Mouse (Mus musculus) right cerebral cortex, adult 2 months (tissue): ENCODE measurements around the gene Naxe.

Source experiments
- DNase-seq, 2 experiments: peaks; one replicate each; pipeline ENCODE4 v3.0.0; 2021 to 2022; ENCODE audit warnings: low spot score in 2 of 2

The Naxe gene

DNA sequence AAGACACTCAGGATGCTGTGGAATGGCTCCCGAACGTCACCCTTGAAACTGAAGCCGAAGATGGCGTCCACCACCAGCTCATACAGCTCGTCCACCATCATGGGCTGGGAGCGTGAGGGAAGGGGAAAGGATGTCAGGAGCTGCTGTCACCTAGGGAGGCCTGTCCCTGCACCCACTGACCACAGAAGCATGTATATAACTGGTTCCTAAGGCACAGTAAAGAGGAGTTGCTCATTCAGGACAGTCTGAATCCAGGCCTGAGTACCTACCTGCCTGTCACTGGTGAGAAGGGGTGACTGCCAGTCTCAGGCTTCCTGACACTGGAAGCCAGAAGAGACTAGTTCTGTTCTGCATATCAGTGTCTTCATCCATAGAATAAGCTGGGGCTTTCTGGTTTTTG is 1.3 kb downstream of the Naxe start:
- DNase-seq, result no peak

DNA sequence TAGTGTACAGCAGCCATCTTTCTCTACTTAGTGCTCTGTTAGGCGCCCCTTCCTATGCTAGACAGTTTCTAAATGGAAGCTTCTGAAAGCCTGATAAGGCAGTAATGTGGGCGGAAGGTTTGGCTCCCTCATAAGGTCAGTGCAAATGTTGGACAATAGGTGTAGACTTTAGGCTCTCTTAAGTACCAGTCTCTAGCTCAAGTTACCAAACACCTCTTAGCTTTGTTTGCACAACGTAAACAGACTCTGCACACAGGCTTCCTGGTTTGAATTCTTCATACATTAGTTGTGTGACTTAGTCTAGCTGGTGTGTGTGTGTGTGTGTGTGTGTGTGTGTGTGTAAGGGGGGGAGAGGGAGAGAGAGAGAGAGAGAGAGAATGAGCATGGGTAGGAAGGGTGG is 8.8 kb downstream of the Naxe start:
- DNase-seq, result no peak

DNA sequence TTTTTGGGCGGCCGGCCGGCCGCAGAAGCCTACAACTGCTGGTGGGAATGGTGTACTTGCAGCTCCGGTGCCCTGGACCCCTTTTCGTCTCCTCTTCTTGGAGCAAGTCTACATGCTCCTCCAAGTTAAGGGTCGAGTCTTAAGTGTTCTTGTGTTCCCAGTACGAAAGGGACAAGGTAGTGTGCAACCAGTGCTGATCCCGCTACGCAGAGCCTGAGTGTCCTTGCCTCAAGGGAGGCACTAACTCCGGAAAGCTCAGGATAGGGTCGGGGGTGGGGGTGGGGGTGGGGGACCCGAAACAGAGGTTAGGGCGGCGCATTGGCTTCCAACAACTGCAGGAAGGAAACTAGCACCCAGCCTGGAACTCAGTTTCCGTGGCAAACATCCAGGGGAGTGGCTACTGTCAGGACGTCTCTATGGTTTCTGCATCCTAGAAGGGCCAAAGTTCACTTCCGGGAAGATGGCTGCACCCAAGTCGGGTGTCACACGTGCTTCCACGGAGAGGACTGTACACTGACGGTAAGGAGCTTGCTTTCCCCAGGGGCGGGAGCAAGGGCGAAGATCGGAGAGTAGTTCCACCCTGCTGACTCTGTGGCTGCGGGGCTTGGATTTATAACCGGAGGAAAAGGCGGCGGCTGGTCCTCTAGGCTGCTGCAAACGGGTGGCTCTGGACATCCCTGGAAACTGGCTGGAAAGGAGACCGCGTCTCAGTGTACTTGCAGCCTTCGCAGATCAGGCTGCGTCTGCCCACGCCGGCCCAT is 15.5 kb downstream of the Naxe start, which contains the start of gene Gpatch4:
Gene Gpatch4, plus strand, starts transcription at position 448 of the 761 bp plus-strand sequence.
- peak; percentile 88 to 89 for DNase-seq

DNA sequence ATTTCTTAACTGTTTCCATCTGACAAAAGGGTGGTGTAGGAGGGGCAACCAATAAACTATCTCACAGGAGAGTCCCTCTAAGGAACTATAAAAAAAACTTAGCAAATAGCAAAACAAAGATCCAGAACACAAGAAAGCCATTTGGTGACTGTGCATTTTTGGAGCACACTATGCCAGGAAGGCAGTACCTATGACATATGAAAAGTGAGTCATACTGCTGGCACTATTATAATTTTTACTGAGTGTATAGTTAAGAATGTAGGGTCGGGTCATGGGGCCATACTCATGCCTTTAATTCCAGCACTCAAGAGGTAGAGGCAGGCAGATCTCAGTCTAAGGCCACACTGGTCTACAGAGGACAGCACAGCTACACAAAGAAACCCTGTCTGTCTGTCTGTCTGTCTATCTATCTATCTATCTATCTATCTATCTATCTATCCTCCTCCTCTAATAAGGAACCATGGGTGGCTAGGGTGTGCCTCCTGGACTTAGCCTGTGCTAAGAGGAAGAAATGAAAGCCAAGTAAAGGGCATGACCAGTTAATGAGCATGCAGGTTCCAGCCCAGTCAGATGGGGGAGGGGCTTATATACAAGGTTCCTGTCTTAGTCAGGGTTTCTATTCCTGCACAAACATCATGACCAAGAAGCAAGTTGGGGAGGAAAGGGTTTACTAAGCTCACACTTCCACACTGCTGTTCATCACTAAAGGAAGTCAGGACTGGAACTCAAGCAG is 22.6 kb downstream of the Naxe start:
- no peak for DNase-seq

DNA sequence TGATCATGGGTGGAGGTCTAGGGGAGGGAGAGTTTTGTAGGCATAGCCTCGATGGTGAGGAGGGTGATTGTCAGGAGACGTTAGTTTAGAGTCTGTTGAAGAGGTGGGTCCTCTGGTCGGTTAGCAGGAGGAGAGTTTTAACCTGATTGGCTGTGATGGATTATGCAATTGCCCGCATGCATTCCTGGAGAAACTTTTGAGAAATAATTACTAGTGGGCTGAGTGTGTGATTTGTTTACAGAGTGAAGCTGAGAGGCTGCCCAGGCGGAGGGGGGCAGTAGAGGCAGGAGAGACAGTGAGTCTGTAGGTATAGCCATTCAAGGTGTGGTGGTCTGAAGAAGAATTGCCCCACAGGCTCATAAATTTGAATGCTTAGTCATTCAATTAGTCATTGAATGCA is 24.8 kb downstream of the Naxe start:
- no peak for DNase-seq

DNA sequence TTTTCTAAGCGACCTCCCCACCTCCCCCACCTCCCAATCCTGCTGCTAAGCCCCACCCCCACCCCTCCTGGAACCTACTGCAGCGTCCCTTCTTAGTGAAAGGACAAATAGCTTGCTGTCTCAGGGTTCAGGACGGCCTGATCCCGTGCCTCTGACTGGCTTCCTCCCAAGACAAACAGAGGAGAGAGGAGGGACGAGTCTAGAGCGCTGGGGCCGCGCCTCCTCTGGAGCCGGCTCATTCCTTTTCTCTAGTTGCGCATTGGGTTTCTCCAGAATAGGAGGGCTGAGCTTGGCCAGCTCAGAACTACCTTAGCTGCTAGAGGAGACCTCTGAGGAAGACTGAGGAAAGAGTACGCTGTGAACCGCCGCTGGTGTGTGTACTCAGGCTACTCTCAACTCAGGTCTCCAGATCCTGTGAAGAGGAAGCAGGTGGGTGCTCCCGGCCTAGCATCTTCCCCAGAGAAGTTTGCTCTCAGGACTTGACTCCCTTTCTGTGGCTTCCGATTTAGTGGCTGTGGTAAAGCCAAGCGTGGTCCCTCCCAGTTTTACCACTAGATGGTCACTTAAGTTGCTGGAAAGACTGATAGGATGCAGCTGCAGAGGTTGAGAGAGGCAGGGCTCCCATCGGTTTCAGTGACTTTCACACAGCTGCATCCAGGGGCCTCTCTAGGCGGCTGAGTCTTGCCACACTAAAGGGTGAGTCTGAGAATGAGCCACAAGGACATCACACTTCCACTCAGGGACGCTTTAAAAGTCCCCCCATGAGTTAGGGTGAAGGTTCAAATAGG is 27.5 kb downstream of the Naxe start:
- DNase-seq, result no peak

DNA sequence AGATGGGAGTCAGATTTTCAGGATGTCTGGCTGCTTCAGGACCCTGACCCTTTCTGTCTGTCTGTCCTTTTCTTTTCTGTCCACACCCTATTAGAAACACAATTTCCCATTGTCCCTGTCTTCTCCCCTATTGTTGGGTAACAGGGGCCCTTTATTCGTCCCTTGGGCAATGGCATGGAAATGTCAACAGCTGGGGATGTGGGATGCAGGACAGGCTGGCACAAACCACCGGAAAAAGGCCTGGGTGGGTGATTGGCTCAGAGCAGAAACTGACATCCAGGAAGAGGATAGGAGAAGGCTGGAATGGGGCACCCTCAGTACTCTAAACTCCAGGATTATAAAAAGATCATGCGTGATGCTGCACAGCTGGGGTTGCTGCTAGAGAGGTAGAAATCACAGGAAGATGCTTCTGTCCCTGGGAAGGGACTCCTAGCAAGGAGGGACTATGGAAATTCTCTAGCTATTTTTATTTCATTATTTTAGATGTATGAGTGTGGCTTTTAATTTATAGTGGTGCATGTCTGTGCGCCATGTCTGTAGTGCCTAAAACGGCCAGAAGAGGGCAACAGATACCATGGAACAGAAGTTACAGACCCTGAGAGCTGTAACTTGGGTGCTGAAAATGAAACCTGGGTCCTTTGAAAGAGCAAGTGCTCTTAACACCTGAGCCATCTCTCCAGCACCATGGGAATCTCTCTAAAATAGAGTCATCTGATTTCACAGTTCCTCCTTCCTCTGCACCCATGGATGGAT is 30.7 kb downstream of the Naxe start, which contains the start of gene Hapln2:
Gene Hapln2, minus strand, starts transcription at position 150 of the 753 bp plus-strand sequence.
- no peak for DNase-seq

DNA sequence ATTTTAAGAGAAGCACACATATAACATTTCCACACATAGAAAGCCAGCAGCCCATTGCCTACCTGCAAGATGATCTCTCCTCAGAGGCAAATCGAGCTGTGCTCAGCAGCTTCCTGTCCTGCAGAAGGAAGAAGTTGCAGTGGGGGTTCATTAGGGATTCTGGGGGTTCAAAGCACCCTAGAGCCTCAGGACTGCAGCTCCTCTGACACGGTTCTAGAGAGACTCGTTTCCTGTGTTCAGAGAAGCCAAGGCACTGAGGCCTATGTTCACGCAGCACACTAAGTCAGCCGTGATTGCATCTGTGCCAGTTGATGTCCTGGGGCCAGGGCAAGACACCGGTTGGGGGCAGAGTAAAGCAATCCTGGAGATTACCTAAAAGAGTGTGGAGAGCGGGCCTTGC is 31.5 kb downstream of the Naxe start:
- no peak for DNase-seq

DNA sequence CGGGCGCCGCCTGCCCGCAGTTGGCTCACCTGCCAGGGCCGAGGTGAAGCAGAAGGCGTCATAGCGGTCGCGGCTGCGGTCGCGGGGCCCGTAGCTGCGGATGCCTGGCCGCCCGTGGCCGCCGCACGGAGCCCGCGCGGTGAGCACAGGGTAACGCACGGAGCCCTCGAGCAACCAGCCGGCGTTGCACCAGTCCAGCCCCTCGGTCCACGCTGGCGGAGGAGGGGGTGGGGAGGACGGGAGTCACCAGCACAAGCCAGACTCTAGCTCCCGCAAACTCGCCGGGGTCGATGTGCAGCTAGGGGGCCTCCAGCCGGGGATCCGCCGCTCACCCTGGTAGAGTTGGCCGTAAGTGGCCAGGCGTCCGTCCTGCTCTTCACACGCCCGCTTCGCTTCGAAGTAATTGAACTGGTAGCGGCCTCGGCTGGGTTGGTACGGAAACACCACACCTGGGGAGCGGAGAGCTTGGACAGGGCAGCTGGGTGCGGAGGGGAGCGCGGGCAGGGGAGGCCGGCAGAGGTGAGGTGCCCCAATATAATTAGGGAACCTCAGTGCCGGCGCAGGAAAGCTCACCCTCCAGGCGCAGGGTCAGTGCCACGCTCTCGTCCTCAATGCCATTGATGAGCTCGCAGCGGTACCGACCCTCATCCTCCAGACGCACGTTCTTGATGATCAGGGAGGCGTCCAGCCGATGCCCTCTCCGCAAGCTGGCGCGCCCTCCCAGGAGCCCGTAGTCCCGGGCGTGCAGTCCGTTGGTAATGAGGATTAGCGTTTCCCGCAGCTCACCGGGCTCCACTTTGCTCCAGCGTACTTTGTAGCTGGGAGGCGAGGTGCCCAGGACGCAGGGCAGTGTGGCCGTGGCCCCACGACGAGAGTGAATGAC is 34.9 kb downstream of the Naxe start:
- DNase-seq, result no peak

DNA sequence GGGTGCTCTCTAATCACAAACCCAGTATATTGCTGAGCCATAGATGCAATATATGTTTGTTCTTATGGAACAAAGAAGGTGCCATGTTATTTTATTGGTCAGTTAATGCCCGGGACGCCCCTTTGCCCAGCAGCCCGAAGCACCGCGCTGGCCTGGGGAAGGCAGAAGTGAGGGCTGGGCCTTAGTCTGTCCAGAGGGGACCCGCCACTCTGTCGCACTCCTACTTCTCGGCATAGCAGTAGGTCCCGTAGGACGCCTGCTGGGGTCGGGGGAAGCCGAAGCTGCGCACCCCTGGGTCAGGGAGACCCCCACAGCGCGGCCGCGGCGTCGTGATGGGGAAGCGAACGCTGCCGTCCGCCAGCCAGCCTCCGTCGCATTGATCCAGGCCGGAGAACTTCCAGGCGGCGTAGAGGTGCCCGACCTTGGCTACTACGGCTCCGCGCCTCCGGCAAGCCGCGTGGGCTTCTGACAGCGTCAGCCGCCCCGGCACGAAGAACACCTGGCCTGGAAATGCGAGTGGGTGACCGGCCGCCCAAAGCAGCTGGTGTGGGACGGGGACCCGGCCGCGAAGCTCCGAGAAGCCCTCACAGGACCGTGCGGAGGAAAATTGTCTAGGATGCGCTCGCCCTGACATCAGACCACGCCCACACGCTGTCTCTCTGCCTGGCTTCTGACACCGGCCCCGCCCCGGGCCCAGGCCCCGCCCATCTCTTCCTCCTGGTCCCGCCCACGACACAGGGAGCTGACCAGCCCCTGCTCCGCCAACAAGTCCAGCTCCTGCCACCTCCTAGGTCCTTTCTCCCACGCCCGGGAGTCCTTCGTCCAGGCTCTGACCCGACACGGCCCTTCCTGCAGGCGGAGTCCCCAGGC is 35.7 kb downstream of the Naxe start:
- peak; percentile 64 to 76 for DNase-seq

DNA sequence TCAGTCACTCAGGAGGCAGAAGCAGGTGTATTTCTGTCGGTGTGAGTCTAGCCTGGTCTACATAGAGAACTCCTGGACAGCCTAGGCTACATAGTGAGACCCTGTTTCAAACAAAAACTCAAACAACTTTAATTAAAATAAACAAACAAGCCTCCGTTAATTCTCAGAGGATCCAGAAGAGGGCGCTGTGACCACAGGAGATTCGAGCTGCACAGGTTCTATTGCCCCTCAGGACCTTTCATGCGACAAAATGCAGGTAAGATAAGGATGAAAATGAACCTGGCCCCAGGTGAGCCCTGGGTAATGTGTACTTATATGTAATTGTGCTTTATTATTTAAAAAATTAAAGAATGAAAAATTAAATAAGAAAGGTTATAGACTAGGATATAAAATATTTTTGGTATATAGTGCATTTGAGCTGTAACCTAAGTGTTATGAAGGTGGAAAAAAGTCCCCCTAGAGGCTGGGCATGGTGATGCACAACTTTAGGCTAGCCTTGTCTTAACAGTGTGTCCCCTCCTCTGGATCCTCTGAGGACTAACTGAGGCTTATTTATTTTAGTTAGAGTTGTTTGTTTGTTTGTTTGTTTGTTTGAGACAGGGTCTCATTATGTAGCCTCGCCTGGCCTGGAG is 47.5 kb downstream of the Naxe start:
- DNase-seq, result no peak
